Mouse (Mus musculus) bone marrow macrophage, adult 2 months (primary cell): ENCODE results near the gene Pbld2.

Source experiments
- CTCF ChIP-seq: IDR thresholded peaks from 2 replicates; pipeline ENCODE4 v1.5.1; 2012; ENCODE audit warnings: low read depth, mild to moderate bottlenecking, low read length, moderate library complexity
- POLR2A ChIP-seq: IDR thresholded peaks from 2 replicates; pipeline ENCODE4 v1.6.1; 2012; ENCODE audit warnings: mild to moderate bottlenecking, low read depth, low read length, borderline replicate concordance

DNA sequence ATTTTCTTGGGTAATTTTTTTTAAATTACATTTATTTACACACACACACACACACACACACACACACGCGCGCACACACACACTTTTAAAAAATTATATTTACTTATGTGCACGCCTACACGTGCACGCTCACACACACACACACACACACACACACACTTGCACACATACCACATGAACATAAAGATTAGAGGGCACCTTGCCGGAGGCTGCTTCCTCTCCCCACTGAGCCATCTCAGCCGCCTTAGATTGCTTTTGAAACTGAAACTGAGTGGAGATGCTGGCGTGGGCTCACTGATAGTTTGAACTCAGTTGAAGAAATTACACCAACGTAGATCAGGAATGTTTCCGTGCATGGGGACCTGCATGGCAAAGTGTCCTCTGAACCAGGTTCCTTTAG lies 40.0 kb upstream of the Pbld2 start:
- TF ChIP-seq CTCF (no peak), POLR2A (no peak)
